Comparison of ENCODE assay signal across 14 mouse cellular contexts in genomic region chr1:161444858-161445257, GRCm38 (mm10). TPM values are rescaled to one million over a fixed set of nuclear protein-coding genes. Genes with fewer than 3 reads are reported as not detected.
A peak's percentile ranks its signal among the peaks of the same experiment; 100 is the strongest.
DNase-seq lines count a peak whose midpoint lies in the region; ATAC-seq and TF ChIP-seq lines count a peak whose summit lies in the region.
"Had no signal": no experiment of that assay in that cellular context is flagged by ENCODE, and none has a peak within 500 bp of the region (broad histone marks: within the 10 kb centered on the region; RNA-seq: fewer than 3 reads in every experiment).

No protein-coding gene starts in this region.

- peak; percentile 64 for ATAC-seq in embryonic facial prominence, embryonic 13.5 days (ENCODE audit: insufficient number of reproducible peaks, insufficient read depth, low FRiP score, low TSS enrichment, low read depth)
- peak; percentile 69; the same call in 1 of the 2 replicates for ATAC-seq in kidney, postnatal 0 days (replicated peaks; ENCODE audit: low FRiP score, low read depth)
- ATAC-seq in frontal cortex, adult (ENCODE audit: low TSS enrichment): no peak
- ATAC-seq: forebrain, embryonic 14.5 days; midbrain, embryonic 13.5 days had no signal

- H3K4me1 ChIP-seq in embryonic facial prominence, embryonic 13.5 days: no peaks in the 10 kb centered on the region
- no peaks in the 10 kb centered on the region for H3K4me1 ChIP-seq in kidney, postnatal 0 days (replicated peaks; ENCODE audit: insufficient read depth, low read length)
- H3K4me1 ChIP-seq: midbrain, embryonic 13.5 days had no signal

- no peak overlapping the region for H3K9ac ChIP-seq in embryonic facial prominence, embryonic 13.5 days
- no peak overlapping the region for H3K9ac ChIP-seq in kidney, postnatal 0 days (ENCODE audit: low read depth, low read length)
- H3K9ac ChIP-seq: midbrain, embryonic 13.5 days had no signal

- no peaks in the 10 kb centered on the region for H3K27me3 ChIP-seq in embryonic facial prominence, embryonic 13.5 days
- H3K27me3 ChIP-seq in kidney, postnatal 0 days (ENCODE audit: insufficient read depth, low read length): no peaks in the 10 kb centered on the region
- H3K27me3 ChIP-seq: midbrain, embryonic 13.5 days had no signal

- no peak overlapping the region for H3K4me2 ChIP-seq in embryonic facial prominence, embryonic 13.5 days
- H3K4me2 ChIP-seq in kidney, postnatal 0 days (ENCODE audit: low read length): no peak overlapping the region
- H3K4me2 ChIP-seq: midbrain, embryonic 13.5 days had no signal

- H3K9me3 ChIP-seq in embryonic facial prominence, embryonic 13.5 days: no peaks in the 10 kb centered on the region
- H3K9me3 ChIP-seq in kidney, postnatal 0 days (replicated peaks; ENCODE audit: low read length): no peaks in the 10 kb centered on the region
- H3K9me3 ChIP-seq: midbrain, embryonic 13.5 days had no signal

- H3K36me3 ChIP-seq in embryonic facial prominence, embryonic 13.5 days: no peaks in the 10 kb centered on the region
- no peaks in the 10 kb centered on the region for H3K36me3 ChIP-seq in kidney, postnatal 0 days (ENCODE audit: insufficient read depth, low read length)
- H3K36me3 ChIP-seq: midbrain, embryonic 13.5 days had no signal

- DNase-seq in embryo, embryonic 10 days (ENCODE audit: low spot score): peak; percentile 47
- DNase-seq in kidney, postnatal 0 days (ENCODE audit: low spot score): peak; percentile 44
- peak; percentile 57 for DNase-seq in lung, postnatal 36 days
- no peak for DNase-seq in adrenal gland, postnatal 36 days
- no peak for DNase-seq in spleen, adult 12 weeks (ENCODE audit: low spot score)
- no peak for DNase-seq in right cerebral cortex, postnatal 10 days (ENCODE audit: low spot score in 2 of 2)
- DNase-seq: cerebellum, adult 18-20 months had no signal

- peak overlapping the region; percentile 77; the same call in 1 of the 2 replicates for H3K27ac ChIP-seq in embryonic facial prominence, embryonic 13.5 days
- no peak overlapping the region for H3K27ac ChIP-seq in kidney, postnatal 0 days
- H3K27ac ChIP-seq: midbrain, embryonic 13.5 days had no signal

- TF ChIP-seq CTCF in kidney, postnatal 0 days (IDR thresholded peaks at IDR 0.05; ENCODE audit: low read depth): peak; percentile 43; the same call in 1 of the 2 replicates

- H3K4me3 ChIP-seq in embryonic facial prominence, embryonic 13.5 days: no peak overlapping the region
- no peak overlapping the region for H3K4me3 ChIP-seq in kidney, postnatal 0 days (replicated peaks; ENCODE audit: low read depth, low read length)
- H3K4me3 ChIP-seq: midbrain, embryonic 13.5 days had no signal

- WGBS in embryonic facial prominence, embryonic 13.5 days: 58% methylated on average over 7 of the region's 7 CpGs
- 64% methylated on average over 7 of the region's 7 CpGs for WGBS in kidney, postnatal 0 days

RNA-seq across cellular contexts. Expression of gene Tnfsf18, which starts 49.6 kb away (rescaled TPM):
- polyA plus RNA-seq in embryonic facial prominence, embryonic 13.5 days (2015; fragmentation: Nextera tagmentation; extraction: Ambion mirVana): not detected in 2 replicates
- polyA plus RNA-seq in kidney, postnatal 0 days (2015; fragmentation: Nextera tagmentation; extraction: Ambion mirVana): 0.06 TPM in 1 of 2 replicates, not detected in the other
- total RNA-seq in adrenal gland, postnatal 36 days (2021): under 1 TPM in 1 of 2 experiments, not detected in 1; 0.23 TPM
- total RNA-seq: adrenal gland, adult 18-20 months had no signal
- polyA plus RNA-seq: forebrain, embryonic 14.5 days; limb, embryonic 11.5 days; midbrain, embryonic 13.5 days had no signal

RNA-seq across cellular contexts. Expression of gene Tnfsf4, which starts 49.6 kb away (rescaled TPM):
- polyA plus RNA-seq in embryonic facial prominence, embryonic 13.5 days (2015; fragmentation: Nextera tagmentation; extraction: Ambion mirVana): not detected in 2 replicates
- polyA plus RNA-seq in kidney, postnatal 0 days (2015; fragmentation: Nextera tagmentation; extraction: Ambion mirVana): 0.05 and 0.17 TPM in 2 replicates
- not detected for total RNA-seq in adrenal gland, postnatal 36 days (2021)
- total RNA-seq: adrenal gland, adult 18-20 months; heart, adult 8-10 months had no signal
- polyA plus RNA-seq: forebrain, embryonic 14.5 days; midbrain, embryonic 13.5 days had no signal

Comparison
In these comparisons a context has a peak if more than half of its experiments do, and no peak if none do; other contexts are left out.
1. DNase-seq: peak in embryo, embryonic 10 days (single experiment), kidney, postnatal 0 days (single experiment) and lung, postnatal 36 days (single experiment); none in adrenal gland, postnatal 36 days (0 of 2), spleen, adult 12 weeks (single experiment) and right cerebral cortex, postnatal 10 days (0 of 2).